Mouse (Mus musculus) intestine, embryonic 16.5 days (tissue): Measurements from ENCODE around the gene Mov10. TPM values are rescaled to one million over a fixed set of nuclear protein-coding genes. Genes with fewer than 3 reads are reported as not detected.
"Not testable (repeated sequence)": the region's sequence is repeated elsewhere in the genome, so short reads cannot be mapped to it uniquely, and the experiment has no call there.

ENCODE experiments used
- ATAC-seq: fragments of 200-750 bp; cut with Nextera tagmentation; 2 replicates; pipeline ENCODE4 v1.8.0; 2017; ENCODE audit warnings: moderate TSS enrichment, moderate library complexity
- H3K27ac ChIP-seq: fragments of 300-500 bp; sonication (generic); 2 replicates; pipeline ENCODE4 v1.5.1; 2014; ENCODE audit warnings: mild to moderate bottlenecking, low read length
- H3K27me3 ChIP-seq: fragments of 300-500 bp; sonication (generic); replicated peaks from 2 replicates; pipeline ENCODE4 v1.6.1; 2014; ENCODE audit warnings: low read length, control low read depth, mixed read lengths; ENCODE audit not compliant: control insufficient read depth, insufficient read depth
- H3K36me3 ChIP-seq: fragments of 300-500 bp; sonication (generic); 2 replicates; pipeline ENCODE4 v1.6.1; 2014; ENCODE audit warnings: low read length, control low read depth; ENCODE audit not compliant: control insufficient read depth, insufficient read depth
- H3K4me1 ChIP-seq: fragments of 300-500 bp; sonication (generic); 2 replicates; pipeline ENCODE4 v1.6.1; 2014; ENCODE audit warnings: low read length, control low read depth, mixed read lengths; ENCODE audit not compliant: control insufficient read depth, insufficient read depth
- H3K4me2 ChIP-seq: fragments of 300-500 bp; sonication (generic); 2 replicates; pipeline ENCODE4 v1.6.1; 2014; ENCODE audit warnings: low read depth, low read length, control low read depth
- H3K4me3 ChIP-seq: fragments of 300-500 bp; sonication (generic); 2 replicates; pipeline ENCODE4 v1.5.1; 2014; ENCODE audit warnings: mild to moderate bottlenecking, low read length
- H3K9ac ChIP-seq: fragments of 300-500 bp; sonication (generic); 2 replicates; pipeline ENCODE4 v1.6.1; 2014; ENCODE audit warnings: low read depth, low read length
- H3K9me3 ChIP-seq: fragments of 300-500 bp; sonication (generic); 2 replicates; pipeline ENCODE4 v1.6.1; 2016; ENCODE audit warnings: low read length, control low read depth; ENCODE audit not compliant: control insufficient read depth
- WGBS: fragments of 180-500 bp; shearing (Covaris S2); extraction: QIAGEN DNeasy Blood & Tissue Kit; methylation state at CpG from one replicate; pipeline ENCODE4 v1.1.7; 2014; 5-methylcytosine and 5-hydroxymethylcytosine counted together
- polyA plus RNA-seq: library from polyadenylated mRNA; unstranded; fragments of >200 nt; fragmentation: Nextera tagmentation; extraction: Ambion mirVana; gene quantifications from 2 replicates; pipeline ENCODE4 v1.2.1, GENCODE M21; 2015

The Mov10 gene
- polyA plus RNA-seq, 1 experiment from 2014 or later, result 139 TPM

GRCm38 (mm10) chr3:104777342-104777741 lies 41.0 kb downstream of the Mov10 start:
- Histone ChIP-seq H3K9me3 (no peaks in the 10 kb centered on the region), H3K27ac (no peak overlapping the region), H3K36me3 (no peaks in the 10 kb centered on the region), H3K27me3 (peaks cover 45% of the 10 kb centered on the region), H3K9ac (peak overlapping the region; percentile 44), H3K4me1 (peaks cover 27% of the 10 kb centered on the region), H3K4me3 (peak overlapping the region; percentile 41), H3K4me2 (peak overlapping the region; percentile 61)
- WGBS, result under 1% methylated on average over 20 of the region's 20 CpGs
- ATAC-seq, result no peak

- H3K27ac ChIP-seq, result no peak overlapping the region
Measured at GRCm38 (mm10) chr3:104773301-104773700, 45.1 kb downstream of the Mov10 start.

GRCm38 (mm10) chr3:104771460-104771859 lies 46.9 kb downstream of the Mov10 start:
- Histone ChIP-seq H3K27ac (no peak overlapping the region), H3K9me3 (no peaks in the 10 kb centered on the region), H3K27me3 (peaks cover 10% of the 10 kb centered on the region), H3K4me2 (no peak overlapping the region), H3K4me1 (no peaks in the 10 kb centered on the region), H3K4me3 (no peak overlapping the region), H3K9ac (no peak overlapping the region), H3K36me3 (no peaks in the 10 kb centered on the region)
- WGBS, result 56% methylated on average over 6 of the region's 6 CpGs
- ATAC-seq, result no peak

More at GRCm38 (mm10) chr3:104773301-104773700, 45.1 kb downstream of the Mov10 start:
- ATAC-seq, result no peak
- peaks cover 25% of the 10 kb centered on the region for H3K27me3 ChIP-seq
- H3K4me3 ChIP-seq, result no peak overlapping the region
- no peaks in the 10 kb centered on the region for H3K9me3 ChIP-seq
- no peak overlapping the region for H3K9ac ChIP-seq
- peaks cover 9% of the 10 kb centered on the region; the same call in 1 of the 2 replicates for H3K4me1 ChIP-seq
- H3K36me3 ChIP-seq, result no peaks in the 10 kb centered on the region
- no peak overlapping the region for H3K4me2 ChIP-seq
- WGBS, result 85% methylated on average over 7 of the region's 7 CpGs

DNA sequence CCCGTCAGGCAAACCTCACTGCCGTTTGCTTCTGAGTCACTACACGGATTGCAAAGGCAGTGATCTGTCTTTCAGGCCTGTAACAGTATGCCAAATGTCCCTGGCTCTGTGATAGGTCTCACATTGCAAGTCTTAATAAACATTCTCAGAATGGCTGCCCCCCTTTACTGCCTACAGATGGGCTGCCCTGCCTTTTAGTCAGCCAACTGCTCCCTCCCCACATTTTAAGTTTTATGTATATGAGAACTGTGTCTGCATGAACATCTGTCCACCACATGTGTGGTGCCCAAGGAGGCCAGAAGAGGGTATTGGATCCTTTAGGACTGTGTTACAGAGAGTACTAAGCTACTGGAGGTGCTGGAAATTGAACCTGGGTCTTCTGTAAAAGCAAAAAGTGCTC lies 47.4 kb downstream of the Mov10 start:
- no peak overlapping the region for H3K4me3 ChIP-seq
- no peak for ATAC-seq
- no peak overlapping the region for H3K9ac ChIP-seq
- no peak overlapping the region for H3K27ac ChIP-seq
- H3K4me2 ChIP-seq, result no peak overlapping the region
- no peaks in the 10 kb centered on the region for H3K4me1 ChIP-seq
- peaks cover 4% of the 10 kb centered on the region; the same call in 1 of the 2 replicates for H3K27me3 ChIP-seq
- H3K36me3 ChIP-seq, result no peaks in the 10 kb centered on the region
- 78% methylated on average over 3 of the region's 3 CpGs for WGBS
- no peaks in the 10 kb centered on the region for H3K9me3 ChIP-seq

DNA sequence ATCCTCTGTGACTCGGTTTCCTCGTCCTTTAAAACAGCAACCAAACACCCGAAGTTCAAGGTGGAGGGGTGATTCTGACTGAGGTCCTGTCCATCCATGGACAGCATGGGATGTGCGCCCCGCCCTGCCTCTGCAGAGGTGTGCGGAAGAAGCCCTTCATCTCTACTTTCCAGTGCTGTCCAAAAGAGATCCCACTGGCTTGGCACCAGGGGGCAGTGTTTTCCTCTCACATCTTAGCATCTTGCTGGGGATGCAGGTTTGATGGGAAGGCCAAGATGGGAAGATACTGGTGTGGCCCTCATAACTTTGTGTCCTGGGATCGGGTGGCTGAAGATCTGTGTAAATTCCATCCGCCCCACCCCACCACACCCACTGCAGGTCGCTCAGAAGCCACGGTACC lies 48.3 kb downstream of the Mov10 start:
- H3K27ac ChIP-seq, result no peak overlapping the region
- H3K36me3 ChIP-seq, result no peaks in the 10 kb centered on the region
- no peak for ATAC-seq
- no peaks in the 10 kb centered on the region for H3K27me3 ChIP-seq
- H3K4me3 ChIP-seq, result no peak overlapping the region
- no peak overlapping the region for H3K4me2 ChIP-seq
- no peaks in the 10 kb centered on the region for H3K9me3 ChIP-seq
- no peak overlapping the region for H3K9ac ChIP-seq
- 53% methylated on average over 10 of the region's 10 CpGs for WGBS
- no peaks in the 10 kb centered on the region for H3K4me1 ChIP-seq

DNA sequence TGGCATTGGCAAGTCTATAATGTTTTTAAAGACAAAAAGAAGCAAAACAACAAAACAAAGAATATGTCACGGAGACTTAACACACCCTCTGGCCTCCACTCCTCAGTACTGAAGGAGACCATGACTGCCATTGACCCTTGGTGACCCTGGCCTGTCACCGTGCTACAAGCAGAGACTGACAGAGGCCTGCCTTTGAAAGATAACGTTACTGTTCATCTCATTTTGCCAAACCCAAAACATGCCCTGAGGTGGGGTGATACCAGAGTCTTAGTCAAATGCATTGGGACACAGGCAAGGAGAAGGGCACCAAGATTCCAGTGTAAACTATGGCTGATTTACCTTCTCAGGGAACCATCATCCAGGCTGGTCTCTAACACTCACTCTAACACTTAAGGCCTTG lies 49.2 kb downstream of the Mov10 start:
- 60% methylated on average over 3 of the region's 3 CpGs for WGBS
- ATAC-seq, result no peak
- no peak overlapping the region for H3K4me2 ChIP-seq
- no peaks in the 10 kb centered on the region for H3K4me1 ChIP-seq
- H3K36me3 ChIP-seq, result no peaks in the 10 kb centered on the region
- no peaks in the 10 kb centered on the region for H3K9me3 ChIP-seq
- no peaks in the 10 kb centered on the region for H3K27me3 ChIP-seq
- H3K4me3 ChIP-seq, result no peak overlapping the region
- H3K27ac ChIP-seq, result no peak overlapping the region
- H3K9ac ChIP-seq, result no peak overlapping the region

GRCm38 (mm10) chr3:104767716-104768115 lies 50.6 kb downstream of the Mov10 start:
- Histone ChIP-seq H3K36me3 (no peaks in the 10 kb centered on the region), H3K4me2 (no peak overlapping the region), H3K4me3 (no peak overlapping the region), H3K27me3 (no peaks in the 10 kb centered on the region), H3K27ac (no peak overlapping the region), H3K9me3 (no peaks in the 10 kb centered on the region), H3K9ac (no peak overlapping the region), H3K4me1 (no peaks in the 10 kb centered on the region)
- 80% methylated on average over 4 of the region's 4 CpGs for WGBS
- no peak for ATAC-seq

- ATAC-seq, result no peak
- Histone ChIP-seq H3K27ac (no peak overlapping the region), H3K36me3 (no peaks in the 10 kb centered on the region), H3K4me3 (no peak overlapping the region), H3K9ac (no peak overlapping the region), H3K9me3 (no peaks in the 10 kb centered on the region), H3K4me1 (no peaks in the 10 kb centered on the region), H3K27me3 (no peaks in the 10 kb centered on the region), H3K4me2 (no peak overlapping the region)
- WGBS, result 65% methylated on average over 2 of the region's 2 CpGs
Measured at GRCm38 (mm10) chr3:104767141-104767540, 51.2 kb downstream of the Mov10 start.

- Histone ChIP-seq H3K4me1 (no peaks in the 10 kb centered on the region), H3K27ac (no peak overlapping the region), H3K9me3 (no peaks in the 10 kb centered on the region), H3K36me3 (no peaks in the 10 kb centered on the region), H3K9ac (no peak overlapping the region), H3K4me2 (no peak overlapping the region), H3K27me3 (0 out of 2 replicates have a peak, but pooled peaks cover 3% of the 10 kb centered on the region), H3K4me3 (no peak overlapping the region)
- no peak for ATAC-seq
- 23% methylated on average over 4 of the region's 4 CpGs for WGBS
Measured at GRCm38 (mm10) chr3:104765021-104765420, 53.3 kb downstream of the Mov10 start.

- not testable (repeated sequence) for H3K27me3 ChIP-seq, H3K4me2 ChIP-seq, H3K9ac ChIP-seq, H3K4me1 ChIP-seq, H3K4me3 ChIP-seq, H3K27ac ChIP-seq, H3K9me3 ChIP-seq, H3K36me3 ChIP-seq
- ATAC-seq, result peak; percentile 54
- WGBS, result 21% methylated on average over 20 of the region's 20 CpGs
Measured at GRCm38 (mm10) chr3:104762103-104762863, 56.1 kb downstream of the Mov10 start.
